Mouse (Mus musculus) spleen, postnatal 14 days (tissue): ENCODE measurements around the gene Adgrf5.
"Not testable (repeated sequence)": the region's sequence is repeated elsewhere in the genome, so short reads cannot be mapped to it uniquely, and the experiment has no call there.

Source experiments
- DNase-seq, 2 experiments: peaks; one replicate each; pipeline ENCODE4 v3.0.0; 2021 to 2022; ENCODE audit warnings: low spot score in 2 of 2

Adgrf5 gene

DNA sequence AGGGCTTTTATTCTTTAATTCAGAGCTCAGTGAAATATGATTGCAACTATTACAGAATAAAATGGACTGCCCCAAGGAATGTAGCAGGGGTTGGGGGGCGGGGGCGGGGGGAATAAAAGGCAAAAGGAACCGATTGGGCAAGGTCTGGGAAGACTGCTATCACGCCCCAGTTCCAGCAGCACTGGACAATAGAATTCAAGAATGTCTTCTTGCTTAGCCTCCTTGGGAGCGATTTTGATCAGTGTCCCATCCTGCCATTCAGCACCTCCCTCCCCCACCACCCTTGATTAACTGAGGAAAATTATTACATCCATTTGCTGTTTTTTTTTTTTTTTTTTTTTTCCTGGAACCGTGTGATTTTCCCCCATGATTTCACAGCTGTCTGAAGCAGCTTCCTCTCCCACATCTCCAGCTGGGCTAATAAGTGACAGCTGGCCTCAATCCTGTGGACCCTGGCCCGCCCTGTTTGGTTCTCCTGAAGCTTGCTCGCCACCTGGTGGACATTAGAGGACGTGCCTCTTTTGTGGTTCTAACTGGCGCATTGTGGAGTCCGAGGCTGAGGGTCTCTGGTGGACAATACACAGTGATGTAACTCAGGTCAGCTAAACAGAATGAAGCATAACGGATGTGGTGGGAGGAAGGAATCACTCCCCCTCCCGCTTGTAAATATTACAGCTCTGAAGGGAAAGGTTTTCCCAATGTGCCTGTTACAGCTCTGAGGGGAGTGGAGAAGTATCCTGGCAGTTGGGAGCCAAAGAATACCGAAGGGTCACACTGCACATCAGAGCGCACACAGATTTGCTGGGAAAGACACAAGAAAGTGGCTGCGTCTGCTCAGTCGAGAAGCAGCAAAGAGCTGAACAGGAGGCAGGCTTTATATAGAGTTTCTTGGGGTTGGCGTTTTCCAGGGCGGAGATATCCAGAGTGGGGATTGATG is 100.3 kb downstream of the Adgrf5 start:
- DNase-seq: peak; percentile 17 to 48

DNA sequence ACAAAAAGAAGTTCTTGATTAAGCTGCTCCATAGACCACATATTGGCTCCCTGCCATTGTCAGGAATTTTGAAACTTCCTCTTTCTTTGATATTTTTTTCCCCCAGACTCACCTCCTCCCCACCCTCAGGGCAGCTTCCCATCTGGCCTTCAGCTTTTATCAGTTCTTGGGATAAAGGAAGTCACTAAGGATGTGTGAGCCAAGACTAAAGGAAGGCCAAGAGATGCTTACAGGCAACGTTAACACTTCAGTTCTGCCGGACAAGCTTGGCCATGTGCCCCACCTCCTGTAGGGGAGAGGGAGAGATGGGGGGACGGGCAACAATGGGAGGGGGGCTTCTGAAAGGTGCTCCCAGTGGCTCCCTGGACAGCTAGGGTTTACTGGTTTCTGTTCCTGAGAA is 109.8 kb downstream of the Adgrf5 start:
- no peak for DNase-seq

DNA sequence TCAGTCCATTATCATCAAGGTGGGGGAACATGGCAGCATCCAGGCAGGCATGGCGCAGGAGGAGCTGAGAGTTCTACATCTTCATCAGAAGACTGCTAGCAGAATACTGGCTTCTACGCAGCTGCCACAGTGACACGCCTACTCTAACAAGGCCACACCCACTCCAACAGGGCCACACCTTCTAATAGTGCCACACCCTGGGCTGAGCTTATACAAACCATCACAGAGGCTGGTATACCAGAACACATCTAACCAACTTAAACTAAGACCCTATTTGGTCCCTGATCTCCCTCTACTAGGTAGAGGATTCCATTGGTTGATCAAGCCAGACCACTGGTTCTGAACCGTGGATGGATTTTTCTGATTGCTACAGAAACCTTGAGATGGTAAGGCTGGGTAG is 112.3 kb downstream of the Adgrf5 start:
- no peak for DNase-seq

DNA sequence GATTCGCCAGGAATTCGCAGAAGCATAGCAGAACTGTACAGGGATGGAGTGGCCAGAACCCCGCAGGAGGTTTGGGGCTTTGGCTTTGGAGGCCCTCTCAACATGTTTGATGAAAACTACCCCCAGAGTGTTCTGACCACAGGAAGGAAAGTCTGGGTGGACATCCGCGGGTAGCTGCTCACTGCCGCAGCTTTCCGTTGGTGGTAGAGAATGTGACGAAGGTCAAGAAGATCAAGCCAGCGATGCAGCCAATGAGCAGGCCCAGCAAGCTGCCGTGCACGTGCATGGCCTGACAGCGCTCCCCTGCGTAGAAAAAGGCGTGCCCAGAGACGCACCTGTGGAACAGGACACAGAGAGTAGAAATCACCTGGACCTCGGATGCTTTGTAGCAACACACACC is 114.5 kb downstream of the Adgrf5 start:
- DNase-seq: no peak

DNA sequence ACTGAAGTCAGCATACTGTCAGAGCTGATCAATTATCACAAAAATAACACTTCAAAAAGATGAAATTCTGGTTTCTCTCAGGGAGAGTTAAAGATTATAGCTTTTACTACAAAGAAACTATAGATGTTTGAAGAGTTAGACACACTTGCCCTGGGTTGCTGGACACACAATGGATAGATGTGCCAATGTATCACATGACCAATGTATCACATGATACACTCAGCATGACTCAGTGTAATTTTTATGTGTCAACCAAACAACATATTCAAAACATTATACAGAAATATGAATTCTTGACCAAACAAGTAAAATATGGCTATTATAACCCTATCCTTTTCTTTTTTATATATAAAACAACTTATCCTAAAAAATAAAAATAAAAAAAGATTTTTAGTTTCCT is 117.4 kb downstream of the Adgrf5 start:
- no peak for DNase-seq

DNA sequence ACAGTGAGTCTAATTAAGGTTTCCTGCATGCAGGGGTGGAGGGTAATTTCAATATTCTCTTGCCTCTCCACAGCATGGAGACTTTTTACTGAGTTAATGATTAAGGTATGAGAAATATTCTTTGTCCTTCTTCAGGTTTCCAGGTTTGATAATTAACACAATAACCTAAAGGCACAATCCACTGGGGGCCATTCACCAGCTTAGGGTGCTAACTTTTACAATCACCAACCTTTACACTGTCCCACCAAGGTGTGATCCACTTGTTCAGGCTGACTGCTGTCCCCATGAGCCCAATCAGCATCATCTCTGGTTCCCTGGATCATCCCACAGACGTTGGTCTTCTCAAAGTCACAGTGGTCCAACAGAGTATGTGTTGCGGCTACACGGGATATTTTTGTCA is 125.7 kb downstream of the Adgrf5 start:
- DNase-seq: no peak

DNA sequence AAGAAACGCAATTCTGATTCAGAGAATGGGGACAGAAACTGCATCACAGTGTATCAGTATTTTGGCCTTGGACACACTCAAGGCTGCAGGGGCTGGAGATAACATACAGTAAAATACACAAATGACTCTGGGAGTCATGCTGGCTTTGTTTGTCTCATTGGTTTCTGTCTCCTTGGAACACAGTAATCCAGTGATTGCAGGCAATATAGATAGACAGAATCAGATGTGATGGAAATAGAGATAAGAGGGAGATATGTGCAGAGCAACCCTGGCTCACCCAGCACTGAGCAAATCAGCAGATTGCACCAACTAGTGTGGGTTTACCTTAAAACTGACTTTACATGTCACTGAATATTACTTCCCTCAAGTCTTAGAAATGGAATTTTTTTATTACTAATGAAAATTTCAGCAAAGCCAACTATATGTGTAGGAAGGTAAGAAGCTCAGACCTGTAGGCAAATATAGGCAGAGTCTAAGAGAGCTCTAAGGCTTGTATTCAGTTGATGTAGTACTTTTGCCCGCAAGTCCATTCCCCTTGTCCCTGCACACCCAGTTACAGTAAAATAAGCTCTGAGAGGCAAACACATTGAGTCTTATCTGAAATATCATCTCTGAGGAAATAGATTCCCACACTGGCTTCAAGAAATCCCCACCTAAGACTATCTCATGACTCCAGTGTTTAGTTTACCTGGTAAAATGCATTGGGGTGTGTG is 128.3 kb downstream of the Adgrf5 start:
- DNase-seq: no peak

DNA sequence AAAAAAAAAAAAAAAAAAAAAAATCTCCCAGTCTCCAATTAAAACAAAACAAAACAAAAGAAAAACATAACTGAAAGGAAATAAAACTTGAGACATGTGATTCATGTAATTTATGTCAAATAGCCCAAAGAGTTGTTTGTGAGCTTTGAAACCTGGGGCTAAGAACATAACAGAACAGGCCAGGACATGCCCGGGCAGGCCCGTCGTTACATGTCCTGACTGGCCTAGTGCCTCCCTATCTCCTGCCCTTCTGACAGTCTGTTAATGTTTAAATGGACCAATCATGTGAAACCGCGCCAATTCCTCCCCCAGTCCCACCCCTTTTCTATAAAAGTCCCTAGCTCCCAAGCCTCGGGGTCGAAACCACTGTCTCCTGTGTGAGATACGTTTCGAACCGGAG is 130.1 kb downstream of the Adgrf5 start:
- DNase-seq: not testable (repeated sequence)

DNA sequence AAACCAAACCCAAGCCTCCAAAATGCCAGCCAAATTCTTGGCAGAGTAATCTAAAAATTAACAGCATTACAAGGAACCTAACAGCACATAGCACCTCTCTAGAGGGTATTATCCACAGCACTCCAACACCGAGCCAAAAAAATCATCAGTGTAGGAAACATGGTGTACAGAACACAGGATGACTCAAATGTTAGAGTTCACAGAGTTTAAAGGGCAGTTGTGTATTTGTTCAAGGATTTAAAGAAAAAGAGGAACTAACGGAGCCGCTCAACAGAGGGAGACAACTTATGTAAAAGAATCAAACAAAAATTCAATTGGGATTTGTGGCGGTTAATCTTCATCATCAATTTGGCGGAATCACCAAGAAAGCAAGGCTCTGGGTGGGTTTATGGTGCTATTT is 135.3 kb downstream of the Adgrf5 start:
- no peak for DNase-seq

DNA sequence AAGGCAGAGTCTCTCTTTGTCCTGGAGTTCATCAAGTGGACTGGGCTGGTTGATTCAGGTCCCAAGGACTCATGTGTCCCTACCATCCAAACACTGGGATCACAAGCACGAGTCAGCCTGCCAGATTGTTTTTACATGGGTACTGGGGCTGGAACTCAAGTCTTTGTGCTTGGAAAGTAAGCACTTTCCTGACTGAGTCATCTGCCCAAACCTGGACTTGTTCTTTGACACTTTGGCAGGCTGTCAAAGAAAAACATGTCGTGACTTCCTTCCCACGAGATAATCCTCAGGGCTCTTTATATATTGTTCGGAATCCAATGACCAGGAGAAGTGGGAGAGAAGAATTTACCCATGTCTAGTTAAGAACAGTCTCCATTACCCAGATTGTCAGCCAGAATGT is 137.3 kb downstream of the Adgrf5 start:
- DNase-seq: no peak

DNA sequence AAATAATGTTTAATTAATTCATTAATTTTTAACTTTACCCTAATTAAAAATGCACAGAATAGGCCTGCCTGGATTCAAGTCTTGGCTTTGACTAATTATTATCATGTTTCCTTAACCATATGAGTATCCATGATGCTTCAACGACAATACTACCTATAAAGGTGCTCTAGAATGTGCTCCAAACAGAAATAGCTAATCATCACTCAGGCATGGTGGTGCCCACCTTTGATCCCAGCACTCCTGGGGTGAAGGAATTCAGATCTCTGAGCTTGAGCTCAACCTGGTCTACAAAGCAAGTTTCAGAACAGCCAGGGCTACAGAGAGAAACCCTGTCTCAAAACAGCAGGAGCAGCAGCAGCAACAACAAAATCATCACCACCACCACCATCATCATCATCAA is 140.3 kb downstream of the Adgrf5 start:
- no peak for DNase-seq

DNA sequence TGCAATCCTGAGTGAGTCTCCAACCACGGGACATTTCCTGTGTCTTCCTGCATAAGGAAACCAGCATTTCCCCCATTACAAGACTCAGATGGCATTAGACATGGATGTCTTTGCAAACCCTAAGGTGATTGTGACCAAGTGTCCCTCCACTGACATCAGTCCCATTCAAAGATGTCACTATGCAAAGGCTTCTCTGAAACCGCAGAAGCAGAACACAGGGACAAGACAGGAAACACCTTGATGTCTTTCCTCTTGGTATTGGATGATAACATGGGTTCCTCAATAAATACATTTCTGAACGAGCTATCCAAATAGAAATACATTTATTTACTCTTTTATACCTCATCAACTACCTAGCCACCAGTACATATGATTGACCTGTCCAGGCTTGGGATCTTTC is 141.0 kb downstream of the Adgrf5 start:
- no peak for DNase-seq

DNA sequence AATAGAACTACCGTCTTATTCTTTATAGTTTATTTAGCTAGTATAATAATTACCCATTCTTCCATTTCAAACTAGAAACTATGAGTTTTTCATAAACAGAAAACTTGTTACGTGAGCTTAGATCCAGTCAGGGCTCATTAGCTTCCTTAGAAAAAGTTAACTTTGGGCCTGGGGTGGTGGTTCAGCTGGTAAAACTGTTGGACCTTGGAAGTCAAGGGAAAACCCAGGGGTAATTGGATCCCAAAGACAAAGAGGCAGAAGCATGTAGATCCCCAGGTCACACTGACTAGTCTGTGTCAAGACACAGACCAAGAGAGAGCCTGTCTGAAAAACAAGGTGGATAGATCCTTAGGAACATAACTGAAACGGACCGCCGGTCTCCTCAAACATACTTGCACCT is 141.4 kb downstream of the Adgrf5 start:
- no peak for DNase-seq

DNA sequence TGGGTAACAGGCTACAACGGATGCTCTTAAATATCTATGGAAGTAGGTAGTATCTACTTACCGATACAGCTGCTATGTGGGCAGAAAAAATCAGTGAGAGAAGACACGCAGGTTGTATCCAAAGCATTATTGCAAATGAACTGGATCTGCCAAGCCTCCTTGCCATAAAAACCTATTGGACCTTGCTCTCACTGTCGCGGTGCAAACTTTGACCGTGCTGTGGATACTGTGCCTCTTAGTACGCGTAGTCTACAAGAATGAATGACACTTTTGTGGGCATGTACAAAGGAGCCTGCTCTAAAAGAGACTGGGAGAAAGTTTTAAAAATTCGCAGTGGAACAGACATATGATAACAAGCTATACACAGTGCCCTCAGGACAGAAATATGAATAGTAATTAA is 142.3 kb downstream of the Adgrf5 start, which contains the start of gene Mep1a:
TSS of gene Mep1a (minus strand) at position 221 of the 400 bp plus-strand sequence.
- DNase-seq: no peak

DNA sequence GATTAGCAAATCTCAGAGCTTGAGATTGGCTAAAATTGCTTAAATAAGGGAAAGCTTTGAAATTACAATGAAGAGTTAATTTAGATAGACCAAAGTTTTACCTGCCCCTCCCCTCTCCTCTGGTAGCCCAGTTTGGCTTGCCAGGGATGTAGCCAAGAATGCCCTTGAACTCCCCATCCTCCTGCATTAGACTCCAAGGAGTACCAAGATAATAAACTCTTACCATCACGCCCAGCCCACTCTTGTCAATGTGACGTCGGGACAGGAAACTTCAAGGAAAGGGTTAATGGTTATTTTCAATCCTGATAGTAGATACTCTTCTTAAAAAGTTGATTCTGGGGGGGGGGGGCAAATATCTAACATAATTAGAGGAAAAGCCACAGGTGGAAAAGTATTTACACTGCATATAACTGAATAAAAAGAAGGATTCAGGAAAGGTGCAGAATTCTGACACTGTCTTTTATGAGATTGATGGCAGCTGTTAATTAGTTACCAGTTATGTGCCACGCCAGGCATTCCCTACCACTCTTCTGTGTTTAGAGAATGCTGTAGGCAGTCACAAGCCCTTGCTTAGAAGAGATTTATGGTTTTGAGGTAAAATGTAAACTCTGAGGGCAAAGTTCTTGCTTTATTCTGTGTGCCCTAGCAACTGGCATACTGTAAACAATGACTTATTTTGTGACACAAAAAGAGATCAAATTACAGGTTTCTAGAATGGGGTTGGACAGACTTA is 143.8 kb downstream of the Adgrf5 start:
- DNase-seq: no peak

DNA sequence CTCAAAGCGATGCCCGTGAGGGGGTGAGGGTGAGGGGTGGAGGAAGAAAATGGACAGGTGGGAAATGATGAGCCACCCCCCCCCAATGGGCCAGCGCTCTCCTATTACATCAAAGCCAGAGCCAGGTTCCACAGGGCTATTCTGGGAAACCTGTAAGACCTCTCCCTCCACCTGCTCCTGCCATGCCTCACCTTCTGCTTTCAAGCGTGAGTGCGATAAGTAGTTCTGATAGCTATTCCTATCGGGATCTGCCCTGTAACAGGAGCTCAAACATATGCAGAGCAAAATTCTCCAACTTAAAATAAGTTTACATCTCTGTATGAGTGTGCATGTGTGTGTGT is 144.3 kb downstream of the Adgrf5 start:
- DNase-seq: no peak
